Mouse (Mus musculus): ENCODE measurements around the gene Fstl5. TPM values are rescaled to one million over a fixed set of nuclear protein-coding genes. Genes with fewer than 3 reads are reported as not detected.
A peak's percentile ranks its signal among the peaks of the same experiment; 100 is the strongest.

Gene Fstl5
- polyA plus RNA-seq (2012; rRNA removed): 14.6 and 17.5 TPM in 2 replicates

GRCm38 (mm10) chr3:76074060-76074707, at the start of gene Fstl5:
TSS of gene Fstl5 (plus strand) at chr3:76074270.
- DNase-seq (ENCODE audit: extremely low spot score in 1 of 2, low spot score in 1 of 2): peak; percentile 62 to 84

- DNase-seq (ENCODE audit: extremely low spot score in 1 of 2, low spot score in 1 of 2): no peak
These were observed 48.5 kb upstream of the Fstl5 start for GRCm38 (mm10) chr3:76025523-76025922.

- DNase-seq (ENCODE audit: extremely low spot score in 1 of 2, low spot score in 1 of 2): no peak
These were observed 22.9 kb upstream of the Fstl5 start for GRCm38 (mm10) chr3:76051124-76051523.

GRCm38 (mm10) chr3:76061996-76062395, 12.1 kb upstream of the Fstl5 start:
- no peak for DNase-seq (ENCODE audit: extremely low spot score in 1 of 2, low spot score in 1 of 2)

GRCm38 (mm10) chr3:76067920-76068319, 6.2 kb upstream of the Fstl5 start:
- DNase-seq (ENCODE audit: extremely low spot score in 1 of 2, low spot score in 1 of 2): peak; percentile 31 to 97

GRCm38 (mm10) chr3:76072826-76073225, 1.2 kb upstream of the Fstl5 start:
- DNase-seq (ENCODE audit: extremely low spot score in 1 of 2, low spot score in 1 of 2): no peak

GRCm38 (mm10) chr3:76140445-76140844, 66.4 kb downstream of the Fstl5 start:
- DNase-seq (ENCODE audit: extremely low spot score in 1 of 2, low spot score in 1 of 2): peak in 1 of 2 experiments; percentile 3

GRCm38 (mm10) chr3:76147846-76148245, 73.8 kb downstream of the Fstl5 start:
- no peak for DNase-seq (ENCODE audit: extremely low spot score in 1 of 2, low spot score in 1 of 2)

GRCm38 (mm10) chr3:76238834-76239233, 164.8 kb downstream of the Fstl5 start:
- DNase-seq (ENCODE audit: extremely low spot score in 1 of 2, low spot score in 1 of 2): no peak

GRCm38 (mm10) chr3:76251385-76251784, 177.3 kb downstream of the Fstl5 start:
- no peak for DNase-seq (ENCODE audit: extremely low spot score in 1 of 2, low spot score in 1 of 2)

- DNase-seq (ENCODE audit: extremely low spot score in 1 of 2, low spot score in 1 of 2): no peak
These were observed 218.9 kb downstream of the Fstl5 start for GRCm38 (mm10) chr3:76292993-76293392.

- no peak for DNase-seq (ENCODE audit: extremely low spot score in 1 of 2, low spot score in 1 of 2)
These were observed 220.3 kb downstream of the Fstl5 start for GRCm38 (mm10) chr3:76294394-76294793.

GRCm38 (mm10) chr3:76301026-76301773, 227.1 kb downstream of the Fstl5 start:
- DNase-seq (ENCODE audit: extremely low spot score in 1 of 2, low spot score in 1 of 2): no peak

- no peak for DNase-seq (ENCODE audit: extremely low spot score in 1 of 2, low spot score in 1 of 2)
These were observed 242.9 kb downstream of the Fstl5 start for GRCm38 (mm10) chr3:76316991-76317390.

- no peak for DNase-seq (ENCODE audit: extremely low spot score in 1 of 2, low spot score in 1 of 2)
These were observed 245.5 kb downstream of the Fstl5 start for GRCm38 (mm10) chr3:76319531-76319930.

- DNase-seq (ENCODE audit: extremely low spot score in 1 of 2, low spot score in 1 of 2): no peak
These were observed 248.4 kb downstream of the Fstl5 start for GRCm38 (mm10) chr3:76322431-76322830.

GRCm38 (mm10) chr3:76336922-76337321, 262.9 kb downstream of the Fstl5 start:
- DNase-seq (ENCODE audit: extremely low spot score in 1 of 2, low spot score in 1 of 2): no peak

- DNase-seq (ENCODE audit: extremely low spot score in 1 of 2, low spot score in 1 of 2): peak in 1 of 2 experiments; percentile 4
These were observed 292.9 kb downstream of the Fstl5 start for GRCm38 (mm10) chr3:76367000-76367399.

GRCm38 (mm10) chr3:76369910-76370309, 295.8 kb downstream of the Fstl5 start:
- DNase-seq (ENCODE audit: extremely low spot score in 1 of 2, low spot score in 1 of 2): no peak

GRCm38 (mm10) chr3:76428775-76429372, 354.8 kb downstream of the Fstl5 start:
- peak in 1 of 2 experiments; percentile 17 for DNase-seq (ENCODE audit: extremely low spot score in 1 of 2, low spot score in 1 of 2)

- DNase-seq (ENCODE audit: extremely low spot score in 1 of 2, low spot score in 1 of 2): no peak
These were observed 393.3 kb downstream of the Fstl5 start for GRCm38 (mm10) chr3:76467229-76467874.
